Mouse (Mus musculus): Measurements from ENCODE around the gene Gzme. TPM values are rescaled to one million over a fixed set of nuclear protein-coding genes. Genes with fewer than 3 reads are reported as not detected.
"Not testable (repeated sequence)": the region's sequence is repeated elsewhere in the genome, so short reads cannot be mapped to it uniquely, and the experiment has no call there.

The Gzme gene
- polyA plus RNA-seq, 1 experiment, result not detected

DNA sequence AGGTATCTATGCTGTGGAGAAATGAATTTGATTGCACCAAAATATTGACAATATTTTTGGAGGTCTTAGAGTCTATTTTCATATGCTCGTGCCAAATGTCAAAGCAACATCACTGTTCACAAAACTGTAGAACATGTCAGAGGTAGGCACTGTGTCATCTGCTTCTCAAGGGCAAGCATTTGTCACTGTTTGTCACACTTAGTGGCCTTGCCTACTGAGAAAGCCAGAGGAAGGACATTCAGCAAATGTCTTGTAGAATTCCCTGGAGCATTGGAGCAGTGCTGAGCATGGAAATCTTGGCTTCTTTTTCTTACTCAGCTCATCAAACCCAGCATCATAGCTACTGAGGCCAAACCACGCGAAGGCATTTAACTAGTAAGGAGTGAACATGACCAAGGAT, 3.1 kb upstream of the Gzme start:
- WGBS, result 88% methylated on average over 3 of the region's 3 CpGs
- Histone ChIP-seq H3K27me3 (ENCODE audit: control insufficient read depth, insufficient read depth, low read length) (no peaks in the 10 kb centered on the region), H3K36me3 (ENCODE audit: control insufficient read depth, insufficient read depth, low read length) (no peaks in the 10 kb centered on the region), H3K4me3 (ENCODE audit: extremely low read depth, insufficient read depth, insufficient read length) (no peak overlapping the region), H3K27ac (ENCODE audit: insufficient read depth, low read length) (no peak overlapping the region), H3K4me1 (ENCODE audit: control insufficient read depth, insufficient read depth, insufficient read length) (no peaks in the 10 kb centered on the region)
- no peak for DNase-seq (ENCODE audit: low read depth in 1 of 2, low spot score in 2 of 2)
- TF ChIP-seq CTCF (IDR thresholded peaks at IDR 0.05; ENCODE audit: extremely low read depth, insufficient read depth, insufficient read length, insufficient replicate concordance) (no peak), POLR2A (IDR thresholded peaks at IDR 0.05; ENCODE audit: low read depth, low read length) (no peak)

DNA sequence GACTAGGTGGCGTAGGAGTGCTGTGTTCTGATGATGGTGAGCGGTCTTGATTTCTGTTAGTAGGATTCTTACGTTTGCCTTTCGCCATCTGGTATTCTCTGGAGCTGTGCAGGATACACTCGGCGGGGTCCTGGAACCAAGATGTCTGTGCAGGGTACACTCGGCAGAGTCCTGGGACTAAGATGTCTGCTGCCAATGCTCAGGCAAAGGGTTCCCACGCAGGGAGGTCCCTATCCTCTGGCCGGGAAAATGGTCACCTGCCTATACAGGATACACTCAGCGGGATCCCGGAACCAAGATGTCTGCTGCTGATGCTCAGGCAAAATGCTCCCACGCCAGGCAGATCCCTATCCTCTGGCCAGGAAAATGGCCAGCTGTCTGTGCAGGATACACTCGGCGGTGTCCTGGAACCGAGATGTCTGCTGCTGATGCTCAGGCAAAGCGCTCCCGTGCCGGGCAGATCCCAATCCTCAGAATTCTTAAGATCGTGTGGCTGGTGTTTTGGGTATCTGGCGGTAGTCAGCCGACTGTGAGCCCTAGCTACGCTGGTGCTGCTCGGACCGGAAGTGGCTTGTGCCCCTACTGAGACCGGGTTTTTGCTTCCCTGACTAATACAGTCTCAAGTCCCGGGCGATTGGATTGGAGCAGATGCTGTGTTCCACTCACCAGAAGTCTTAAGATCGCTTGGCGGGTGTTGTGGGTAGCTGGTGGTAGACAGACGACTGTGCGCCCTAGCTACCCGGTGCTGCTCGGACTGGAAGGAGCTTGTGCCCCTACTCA, 4.7 kb downstream of the Gzme start:
- H3K4me3 ChIP-seq (ENCODE audit: extremely low read depth, insufficient read depth, insufficient read length); H3K4me1 ChIP-seq (ENCODE audit: control insufficient read depth, insufficient read depth, insufficient read length); H3K27ac ChIP-seq (ENCODE audit: insufficient read depth, low read length); H3K36me3 ChIP-seq (ENCODE audit: control insufficient read depth, insufficient read depth, low read length); H3K27me3 ChIP-seq (ENCODE audit: control insufficient read depth, insufficient read depth, low read length); DNase-seq (ENCODE audit: low read depth in 1 of 2, low spot score in 2 of 2): not testable (repeated sequence)
- WGBS, result 90% methylated on average over 33 of the region's 33 CpGs

DNA sequence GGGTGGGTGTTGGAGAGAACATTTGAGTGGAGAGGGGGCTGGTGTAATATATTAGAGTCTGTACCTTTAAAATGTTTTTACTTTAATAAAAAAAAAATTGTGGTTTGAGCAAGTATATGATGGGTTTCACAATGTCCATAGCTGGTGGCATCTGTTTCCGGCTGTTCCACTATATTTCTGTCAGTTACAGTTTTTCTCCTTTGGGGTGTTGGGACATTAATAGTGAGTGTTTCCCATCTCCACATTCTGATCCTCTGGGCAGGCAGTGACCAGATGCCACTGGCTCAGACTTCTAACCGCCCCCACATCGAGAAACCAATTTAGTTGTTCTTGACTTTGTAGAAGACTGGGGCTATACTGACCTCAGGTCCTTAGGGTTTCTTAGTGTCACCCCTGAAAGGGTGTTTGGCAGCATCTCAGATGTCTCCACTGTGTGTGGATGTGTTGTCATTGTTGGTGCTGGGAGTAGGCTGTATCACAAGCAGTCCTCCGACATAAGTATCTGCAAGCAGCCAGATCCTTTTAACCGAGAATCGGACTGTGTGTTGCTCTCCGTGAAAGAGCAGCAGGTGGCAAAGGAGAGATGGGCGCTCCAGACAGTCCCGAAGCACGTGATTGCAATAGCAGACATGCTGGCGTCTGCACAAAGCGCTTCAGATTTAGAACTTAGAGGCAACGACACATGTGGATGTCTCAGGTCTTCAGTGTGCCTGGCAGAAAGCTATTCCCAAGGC, 14.8 kb downstream of the Gzme start:
- WGBS, result 67% methylated on average over 13 of the region's 13 CpGs
- H3K36me3 ChIP-seq (ENCODE audit: control insufficient read depth, insufficient read depth, low read length), result no peaks in the 10 kb centered on the region
- H3K4me1 ChIP-seq (ENCODE audit: control insufficient read depth, insufficient read depth, insufficient read length), result no peaks in the 10 kb centered on the region
- no peak overlapping the region for H3K4me3 ChIP-seq (ENCODE audit: extremely low read depth, insufficient read depth, insufficient read length)
- TF ChIP-seq POLR2A (IDR thresholded peaks at IDR 0.05; ENCODE audit: low read depth, low read length) (no peak), CTCF (IDR thresholded peaks at IDR 0.05; ENCODE audit: extremely low read depth, insufficient read depth, insufficient read length, insufficient replicate concordance) (no peak)
- DNase-seq (ENCODE audit: low read depth in 1 of 2, low spot score in 2 of 2), result no peak
- H3K27me3 ChIP-seq (ENCODE audit: control insufficient read depth, insufficient read depth, low read length), result no peaks in the 10 kb centered on the region
- H3K27ac ChIP-seq (ENCODE audit: insufficient read depth, low read length), result no peak overlapping the region

DNA sequence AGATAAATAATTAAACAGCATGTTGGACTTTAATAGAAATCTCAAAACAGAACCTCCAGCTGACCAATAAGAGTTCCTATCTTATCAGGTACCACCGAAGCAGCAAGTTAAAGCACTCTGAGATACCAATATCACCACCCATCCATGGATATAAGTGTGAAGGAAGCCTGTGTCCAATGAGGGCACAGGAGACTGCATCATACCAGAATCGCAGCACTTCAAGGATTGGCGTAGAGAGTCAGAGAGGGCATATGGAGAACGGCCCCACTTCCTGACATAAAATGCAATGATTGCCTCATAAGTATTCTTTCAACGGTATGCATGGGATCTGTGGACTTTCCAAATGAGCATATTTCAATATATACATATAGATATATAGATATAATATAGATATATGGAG, 15.4 kb downstream of the Gzme start:
- DNase-seq (ENCODE audit: low read depth in 1 of 2, low spot score in 2 of 2), result no peak
- Histone ChIP-seq H3K4me1 (ENCODE audit: control insufficient read depth, insufficient read depth, insufficient read length) (no peaks in the 10 kb centered on the region), H3K36me3 (ENCODE audit: control insufficient read depth, insufficient read depth, low read length) (no peaks in the 10 kb centered on the region), H3K27me3 (ENCODE audit: control insufficient read depth, insufficient read depth, low read length) (no peaks in the 10 kb centered on the region), H3K27ac (ENCODE audit: insufficient read depth, low read length) (no peak overlapping the region), H3K4me3 (ENCODE audit: extremely low read depth, insufficient read depth, insufficient read length) (no peak overlapping the region)
- WGBS, result 71% methylated on average over 5 of the region's 5 CpGs
- TF ChIP-seq CTCF (IDR thresholded peaks at IDR 0.05; ENCODE audit: extremely low read depth, insufficient read depth, insufficient read length, insufficient replicate concordance), result no peak
- no peak for TF ChIP-seq POLR2A (IDR thresholded peaks at IDR 0.05; ENCODE audit: low read depth, low read length)

GRCm38 (mm10) chr14:56103452-56103851, 17.0 kb downstream of the Gzme start:
- no peak overlapping the region for H3K4me3 ChIP-seq (ENCODE audit: extremely low read depth, insufficient read depth, insufficient read length)
- no peak for TF ChIP-seq CTCF (IDR thresholded peaks at IDR 0.05; ENCODE audit: extremely low read depth, insufficient read depth, insufficient read length, insufficient replicate concordance)
- TF ChIP-seq POLR2A (IDR thresholded peaks at IDR 0.05; ENCODE audit: low read depth, low read length), result no peak
- H3K27me3 ChIP-seq (ENCODE audit: control insufficient read depth, insufficient read depth, low read length), result no peaks in the 10 kb centered on the region
- H3K4me1 ChIP-seq (ENCODE audit: control insufficient read depth, insufficient read depth, insufficient read length), result no peaks in the 10 kb centered on the region
- DNase-seq (ENCODE audit: low read depth in 1 of 2, low spot score in 2 of 2), result no peak
- no peak overlapping the region for H3K27ac ChIP-seq (ENCODE audit: insufficient read depth, low read length)
- H3K36me3 ChIP-seq (ENCODE audit: control insufficient read depth, insufficient read depth, low read length), result no peaks in the 10 kb centered on the region
- WGBS, result 70% methylated on average over 3 of the region's 3 CpGs

DNA sequence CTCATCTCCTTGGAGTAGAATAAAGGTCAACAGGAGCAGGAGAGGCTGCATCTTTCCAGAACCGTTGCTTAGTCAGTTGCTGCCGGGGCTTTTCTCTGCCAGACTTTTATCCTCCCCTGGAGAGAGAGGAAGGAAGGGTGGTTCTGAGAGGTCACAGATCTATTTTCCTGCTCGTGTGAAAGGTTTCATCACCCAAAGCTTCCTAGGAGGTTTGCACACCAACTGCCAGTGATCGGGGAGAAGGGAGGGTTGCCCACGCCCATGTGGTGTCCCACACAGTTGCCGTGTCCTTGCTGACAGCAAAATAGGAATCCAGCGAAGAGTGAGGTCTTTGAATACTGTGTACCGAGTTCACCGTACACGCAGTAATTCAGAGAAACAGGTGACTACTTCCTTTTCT, 18.0 kb downstream of the Gzme start, which contains the start of gene Ctsg:
Gene Ctsg (minus strand): TSS at position 189 of the 400 bp plus-strand sequence.
- no peaks in the 10 kb centered on the region for H3K36me3 ChIP-seq (ENCODE audit: control insufficient read depth, insufficient read depth, low read length)
- DNase-seq (ENCODE audit: low read depth in 1 of 2, low spot score in 2 of 2), result no peak
- no peak within 1 kb of the TSS for H3K4me3 ChIP-seq (ENCODE audit: extremely low read depth, insufficient read depth, insufficient read length)
- 33% methylated on average over 10 of the region's 10 CpGs for WGBS
- H3K27ac ChIP-seq (ENCODE audit: insufficient read depth, low read length), result no peak within 1 kb of the TSS
- H3K27me3 ChIP-seq (ENCODE audit: control insufficient read depth, insufficient read depth, low read length), result no peaks in the 10 kb centered on the region
- no peaks in the 10 kb centered on the region for H3K4me1 ChIP-seq (ENCODE audit: control insufficient read depth, insufficient read depth, insufficient read length)
- TF ChIP-seq CTCF (IDR thresholded peaks at IDR 0.05; ENCODE audit: extremely low read depth, insufficient read depth, insufficient read length, insufficient replicate concordance), result no peak
- TF ChIP-seq POLR2A (IDR thresholded peaks at IDR 0.05; ENCODE audit: low read depth, low read length), result no peak

DNA sequence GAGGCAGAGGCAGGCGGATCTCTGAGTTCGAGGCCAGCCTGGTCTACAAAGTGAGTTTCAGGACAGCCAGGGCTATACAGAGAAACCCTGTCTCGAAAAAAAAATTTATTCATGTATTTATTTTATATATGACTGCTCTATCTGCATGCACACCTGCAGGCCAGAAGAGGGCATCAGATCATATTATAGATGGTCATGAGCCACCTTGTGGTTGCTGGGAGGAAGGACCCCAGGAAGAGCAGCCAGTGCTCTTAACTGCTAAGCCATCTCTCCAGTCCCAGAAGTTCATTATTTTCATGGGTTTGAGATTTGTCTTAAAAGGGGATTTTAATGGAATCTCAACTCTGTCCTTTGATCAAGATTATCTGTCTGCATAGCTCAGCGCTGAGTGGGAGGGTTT, 21.5 kb downstream of the Gzme start:
- no peaks in the 10 kb centered on the region for H3K4me1 ChIP-seq (ENCODE audit: control insufficient read depth, insufficient read depth, insufficient read length)
- no peak overlapping the region for H3K27ac ChIP-seq (ENCODE audit: insufficient read depth, low read length)
- no peak for DNase-seq (ENCODE audit: low read depth in 1 of 2, low spot score in 2 of 2)
- no peak for TF ChIP-seq POLR2A (IDR thresholded peaks at IDR 0.05; ENCODE audit: low read depth, low read length)
- no peak for TF ChIP-seq CTCF (IDR thresholded peaks at IDR 0.05; ENCODE audit: extremely low read depth, insufficient read depth, insufficient read length, insufficient replicate concordance)
- H3K36me3 ChIP-seq (ENCODE audit: control insufficient read depth, insufficient read depth, low read length), result no peaks in the 10 kb centered on the region
- H3K4me3 ChIP-seq (ENCODE audit: extremely low read depth, insufficient read depth, insufficient read length), result no peak overlapping the region
- H3K27me3 ChIP-seq (ENCODE audit: control insufficient read depth, insufficient read depth, low read length), result no peaks in the 10 kb centered on the region
- 76% methylated on average over 4 of the region's 4 CpGs for WGBS

All from spleen, adult 2 months (tissue).